Mouse (Mus musculus): Measurements from ENCODE around the gene B4galt4. TPM values are rescaled to one million over a fixed set of nuclear protein-coding genes. Genes with fewer than 3 reads are reported as not detected.

B4galt4 gene
- polyA plus RNA-seq, 1 experiment from 2014 or later: 35.6 TPM

DNA sequence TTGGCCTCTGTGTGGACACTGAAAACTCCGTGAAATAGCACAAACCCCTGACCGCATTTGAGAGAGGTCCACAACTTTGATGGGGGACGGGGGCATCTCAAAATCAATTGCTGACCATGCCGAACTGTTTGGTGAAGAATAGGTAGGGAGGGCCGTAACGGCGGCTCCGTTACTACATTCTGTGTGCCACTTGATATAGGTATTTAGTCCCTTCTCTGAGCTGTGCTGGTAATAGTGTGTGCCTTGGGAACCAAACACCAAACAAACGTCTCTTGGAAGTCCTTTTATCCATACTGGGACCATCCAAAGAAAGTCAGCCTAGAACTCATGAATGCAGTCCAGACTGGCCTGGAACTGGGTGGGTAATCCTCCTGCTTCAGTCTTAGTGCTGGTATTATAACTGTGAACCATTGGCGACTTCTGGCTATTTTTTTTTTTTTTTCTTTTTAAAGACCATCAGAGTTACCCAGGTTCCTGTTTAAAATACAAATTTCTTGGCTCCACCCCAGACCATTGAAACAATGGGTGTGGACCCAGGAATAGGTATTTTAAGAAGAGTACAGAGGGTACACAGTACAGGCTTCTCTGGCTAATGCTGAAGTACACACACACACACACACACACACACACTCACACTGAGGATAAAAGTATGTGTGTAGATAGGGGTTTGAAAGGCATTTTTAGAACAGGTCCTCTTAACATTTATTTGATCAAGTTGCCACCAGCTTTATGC lies 2.0 kb downstream of the B4galt4 start:
- peaks cover 5% of the 10 kb centered on the region; the same call in 1 of the 2 replicates for H3K4me1 ChIP-seq (ENCODE audit: control insufficient read depth, insufficient read depth, low read length)
- ATAC-seq: no peak
- H3K36me3 ChIP-seq (ENCODE audit: control insufficient read depth, insufficient read depth, low read length): no peaks in the 10 kb centered on the region; the same call in 1 of the 2 replicates
- H3K27me3 ChIP-seq (ENCODE audit: control insufficient read depth, insufficient read depth, low read depth, low read length): no peaks in the 10 kb centered on the region; the same call in 1 of the 2 replicates
- H3K9me3 ChIP-seq (replicated peaks; ENCODE audit: control insufficient read depth, low read length, poor library complexity, severe bottlenecking): no peaks in the 10 kb centered on the region
- H3K9ac ChIP-seq (ENCODE audit: low read depth, low read length): no peak overlapping the region
- H3K27ac ChIP-seq (ENCODE audit: low read length): no peak overlapping the region
- no peak overlapping the region for H3K4me3 ChIP-seq (ENCODE audit: low read depth, low read length)
- H3K4me2 ChIP-seq (ENCODE audit: low read length): no peak overlapping the region
- 89% methylated on average over 10 of the region's 10 CpGs for WGBS

DNA sequence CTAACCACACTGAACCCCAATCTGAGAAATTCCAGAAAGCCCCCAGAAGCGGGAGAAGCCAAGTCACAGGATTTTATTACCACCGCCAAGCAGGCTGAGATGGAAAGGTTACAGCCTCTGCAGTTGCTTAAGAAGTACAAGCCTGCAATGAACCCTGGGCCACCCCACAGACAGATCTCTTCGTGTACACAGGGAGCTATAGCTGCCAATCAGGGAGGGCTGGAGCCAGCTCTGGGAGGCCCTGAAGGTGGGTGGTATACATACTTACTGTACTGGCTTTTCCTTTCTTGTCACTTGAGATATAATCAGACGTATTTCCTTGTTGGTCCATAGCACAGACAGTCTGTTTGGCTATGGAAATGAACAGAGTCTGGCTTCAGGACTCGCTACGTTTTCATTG lies 8.7 kb downstream of the B4galt4 start:
- WGBS: 89% methylated on average over 6 of the region's 6 CpGs
- no peaks in the 10 kb centered on the region for H3K9me3 ChIP-seq (replicated peaks; ENCODE audit: control insufficient read depth, low read length, poor library complexity, severe bottlenecking)

DNA sequence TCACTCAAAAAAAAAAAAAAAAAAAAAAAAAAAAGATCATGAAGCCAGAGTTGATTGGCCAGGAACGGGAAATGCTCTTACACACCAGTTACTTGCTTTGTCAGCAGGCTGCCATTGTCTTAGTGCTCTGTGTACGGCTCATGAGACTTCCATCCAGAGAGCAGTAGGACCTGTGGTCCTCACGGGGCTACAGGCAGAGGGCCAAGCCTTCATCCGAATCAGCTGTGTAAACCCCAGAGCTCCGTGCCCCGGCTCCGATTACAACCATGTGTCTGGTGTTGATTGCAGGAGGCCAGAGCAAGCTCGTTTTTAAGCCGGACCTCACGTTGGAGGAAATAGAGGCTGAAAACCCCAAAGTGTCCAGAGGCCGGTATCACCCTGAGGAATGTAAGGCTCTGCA lies 11.6 kb downstream of the B4galt4 start:
- Histone ChIP-seq H3K9me3 (replicated peaks; ENCODE audit: control insufficient read depth, low read length, poor library complexity, severe bottlenecking) (no peaks in the 10 kb centered on the region), H3K4me2 (ENCODE audit: low read length) (no peak overlapping the region), H3K4me3 (ENCODE audit: low read depth, low read length) (no peak overlapping the region), H3K4me1 (ENCODE audit: control insufficient read depth, insufficient read depth, low read length) (no peaks in the 10 kb centered on the region), H3K27me3 (ENCODE audit: control insufficient read depth, insufficient read depth, low read depth, low read length) (no peaks in the 10 kb centered on the region), H3K36me3 (ENCODE audit: control insufficient read depth, insufficient read depth, low read length) (peaks cover 15% of the 10 kb centered on the region), H3K27ac (ENCODE audit: low read length) (no peak overlapping the region), H3K9ac (ENCODE audit: low read depth, low read length) (no peak overlapping the region)
- 71% methylated on average over 11 of the region's 11 CpGs for WGBS
- no peak for ATAC-seq

More for the DNA sequence above, 8.7 kb downstream of the B4galt4 start:
- no peak for ATAC-seq
- no peak overlapping the region for H3K9ac ChIP-seq (ENCODE audit: low read depth, low read length)
- H3K27ac ChIP-seq (ENCODE audit: low read length): no peak overlapping the region
- H3K4me3 ChIP-seq (ENCODE audit: low read depth, low read length): no peak overlapping the region
- no peaks in the 10 kb centered on the region for H3K4me1 ChIP-seq (ENCODE audit: control insufficient read depth, insufficient read depth, low read length)
- H3K36me3 ChIP-seq (ENCODE audit: control insufficient read depth, insufficient read depth, low read length): peaks cover 4% of the 10 kb centered on the region; the same call in 1 of the 2 replicates
- H3K4me2 ChIP-seq (ENCODE audit: low read length): no peak overlapping the region
- H3K27me3 ChIP-seq (ENCODE audit: control insufficient read depth, insufficient read depth, low read depth, low read length): no peaks in the 10 kb centered on the region

DNA sequence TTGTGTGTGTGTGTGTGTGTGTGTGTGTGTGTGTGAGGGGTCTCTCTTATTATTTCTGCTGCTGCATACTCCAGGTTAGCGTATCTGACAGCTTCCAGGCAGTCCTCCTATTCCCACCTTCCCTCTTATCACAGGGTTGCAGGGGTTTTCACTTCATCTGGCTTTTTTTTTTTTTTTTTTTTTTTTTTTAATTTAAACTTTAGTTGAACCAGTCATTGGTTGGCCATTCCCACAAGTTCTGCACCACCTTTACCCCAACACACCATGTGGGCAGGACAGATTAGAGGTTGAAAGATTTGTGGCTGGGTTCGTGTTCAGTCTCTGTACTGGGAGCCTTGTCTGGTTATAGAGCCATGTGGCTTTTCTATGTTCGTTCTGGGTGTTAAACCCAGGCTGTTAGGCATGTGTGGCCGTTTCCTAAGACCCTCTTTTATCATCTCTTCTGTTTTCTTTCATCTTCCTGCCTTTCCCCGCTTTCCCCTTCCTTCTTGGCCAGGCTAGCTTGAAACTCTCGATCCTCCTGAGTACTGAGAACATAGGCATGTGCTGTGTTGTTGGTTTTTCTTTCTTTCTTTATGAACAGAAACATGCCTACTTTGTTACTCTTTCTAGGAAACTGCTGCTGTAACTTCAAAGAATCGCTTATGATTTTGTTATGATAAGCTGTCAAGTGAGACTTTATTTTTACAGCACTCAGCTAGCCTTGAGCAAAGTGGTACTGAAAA lies 13.6 kb downstream of the B4galt4 start:
- no peak for ATAC-seq
- H3K27me3 ChIP-seq (ENCODE audit: control insufficient read depth, insufficient read depth, low read depth, low read length): no peaks in the 10 kb centered on the region
- peaks cover 19% of the 10 kb centered on the region for H3K36me3 ChIP-seq (ENCODE audit: control insufficient read depth, insufficient read depth, low read length)
- no peak overlapping the region for H3K4me2 ChIP-seq (ENCODE audit: low read length)
- no peak overlapping the region for H3K9ac ChIP-seq (ENCODE audit: low read depth, low read length)
- no peak overlapping the region for H3K27ac ChIP-seq (ENCODE audit: low read length)
- H3K9me3 ChIP-seq (replicated peaks; ENCODE audit: control insufficient read depth, low read length, poor library complexity, severe bottlenecking): no peaks in the 10 kb centered on the region
- no peak overlapping the region for H3K4me3 ChIP-seq (ENCODE audit: low read depth, low read length)
- no peaks in the 10 kb centered on the region for H3K4me1 ChIP-seq (ENCODE audit: control insufficient read depth, insufficient read depth, low read length)
- 72% methylated on average over 7 of the region's 7 CpGs for WGBS

GRCm38 (mm10) chr16:38756177-38756503 lies 14.1 kb downstream of the B4galt4 start:
- no peak overlapping the region for H3K27ac ChIP-seq (ENCODE audit: low read length)
- no peak overlapping the region for H3K4me2 ChIP-seq (ENCODE audit: low read length)
- H3K27me3 ChIP-seq (ENCODE audit: control insufficient read depth, insufficient read depth, low read depth, low read length): no peaks in the 10 kb centered on the region
- peaks cover 19% of the 10 kb centered on the region for H3K36me3 ChIP-seq (ENCODE audit: control insufficient read depth, insufficient read depth, low read length)
- 42% methylated on average over 5 of the region's 5 CpGs for WGBS
- H3K9me3 ChIP-seq (replicated peaks; ENCODE audit: control insufficient read depth, low read length, poor library complexity, severe bottlenecking): no peaks in the 10 kb centered on the region
- H3K9ac ChIP-seq (ENCODE audit: low read depth, low read length): no peak overlapping the region
- ATAC-seq: no peak
- no peak overlapping the region for H3K4me3 ChIP-seq (ENCODE audit: low read depth, low read length)
- H3K4me1 ChIP-seq (ENCODE audit: control insufficient read depth, insufficient read depth, low read length): no peaks in the 10 kb centered on the region

DNA sequence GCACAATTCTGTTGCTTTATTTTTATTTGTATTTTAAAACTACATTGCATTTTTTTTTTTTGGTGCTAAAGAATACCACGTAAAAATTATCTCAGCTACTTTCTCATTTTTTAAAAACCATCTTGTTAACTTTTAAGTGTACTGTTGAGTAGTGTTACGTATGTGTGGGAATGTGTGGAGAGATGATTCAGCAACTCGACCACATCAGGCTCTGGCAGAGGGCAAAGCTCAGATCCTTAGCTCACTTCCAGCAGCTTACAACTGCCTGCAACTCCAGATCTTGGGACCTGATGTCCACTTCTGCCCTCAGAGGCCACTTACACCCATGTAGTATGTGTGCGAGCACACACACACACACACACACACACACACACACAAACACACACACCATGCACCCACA lies 14.5 kb downstream of the B4galt4 start:
- Histone ChIP-seq H3K4me1 (ENCODE audit: control insufficient read depth, insufficient read depth, low read length) (no peaks in the 10 kb centered on the region), H3K27ac (ENCODE audit: low read length) (no peak overlapping the region)
- no peak for ATAC-seq

GRCm38 (mm10) chr16:38757626-38758025 lies 15.6 kb downstream of the B4galt4 start:
- Histone ChIP-seq H3K9ac (ENCODE audit: low read depth, low read length) (no peak overlapping the region), H3K36me3 (ENCODE audit: control insufficient read depth, insufficient read depth, low read length) (peaks cover 19% of the 10 kb centered on the region), H3K9me3 (replicated peaks; ENCODE audit: control insufficient read depth, low read length, poor library complexity, severe bottlenecking) (no peaks in the 10 kb centered on the region), H3K4me1 (ENCODE audit: control insufficient read depth, insufficient read depth, low read length) (no peaks in the 10 kb centered on the region), H3K4me3 (ENCODE audit: low read depth, low read length) (no peak overlapping the region), H3K4me2 (ENCODE audit: low read length) (no peak overlapping the region), H3K27ac (ENCODE audit: low read length) (no peak overlapping the region), H3K27me3 (ENCODE audit: control insufficient read depth, insufficient read depth, low read depth, low read length) (no peaks in the 10 kb centered on the region)
- no peak for ATAC-seq
- 94% methylated on average over 19 of the region's 19 CpGs for WGBS

More for the DNA sequence above, 14.5 kb downstream of the B4galt4 start:
- H3K4me2 ChIP-seq (ENCODE audit: low read length): no peak overlapping the region
- H3K4me3 ChIP-seq (ENCODE audit: low read depth, low read length): no peak overlapping the region
- H3K27me3 ChIP-seq (ENCODE audit: control insufficient read depth, insufficient read depth, low read depth, low read length): no peaks in the 10 kb centered on the region
- WGBS: 84% methylated on average over 4 of the region's 4 CpGs
- peaks cover 19% of the 10 kb centered on the region for H3K36me3 ChIP-seq (ENCODE audit: control insufficient read depth, insufficient read depth, low read length)
- no peaks in the 10 kb centered on the region for H3K9me3 ChIP-seq (replicated peaks; ENCODE audit: control insufficient read depth, low read length, poor library complexity, severe bottlenecking)
- H3K9ac ChIP-seq (ENCODE audit: low read depth, low read length): no peak overlapping the region

GRCm38 (mm10) chr16:38758104-38758861 lies 16.2 kb downstream of the B4galt4 start:
- no peak for ATAC-seq
- H3K27ac ChIP-seq (ENCODE audit: low read length): no peak overlapping the region
- H3K36me3 ChIP-seq (ENCODE audit: control insufficient read depth, insufficient read depth, low read length): peaks cover 19% of the 10 kb centered on the region
- H3K4me2 ChIP-seq (ENCODE audit: low read length): no peak overlapping the region
- no peak overlapping the region for H3K4me3 ChIP-seq (ENCODE audit: low read depth, low read length)
- no peaks in the 10 kb centered on the region for H3K9me3 ChIP-seq (replicated peaks; ENCODE audit: control insufficient read depth, low read length, poor library complexity, severe bottlenecking)
- H3K27me3 ChIP-seq (ENCODE audit: control insufficient read depth, insufficient read depth, low read depth, low read length): no peaks in the 10 kb centered on the region
- H3K9ac ChIP-seq (ENCODE audit: low read depth, low read length): no peak overlapping the region
- no peaks in the 10 kb centered on the region for H3K4me1 ChIP-seq (ENCODE audit: control insufficient read depth, insufficient read depth, low read length)
- 85% methylated on average over 12 of the region's 12 CpGs for WGBS

GRCm38 (mm10) chr16:38760239-38760638 lies 18.2 kb downstream of the B4galt4 start:
- H3K4me2 ChIP-seq (ENCODE audit: low read length): no peak overlapping the region
- H3K4me3 ChIP-seq (ENCODE audit: low read depth, low read length): no peak overlapping the region
- no peak for ATAC-seq
- no peaks in the 10 kb centered on the region for H3K27me3 ChIP-seq (ENCODE audit: control insufficient read depth, insufficient read depth, low read depth, low read length)
- H3K4me1 ChIP-seq (ENCODE audit: control insufficient read depth, insufficient read depth, low read length): no peaks in the 10 kb centered on the region
- no peaks in the 10 kb centered on the region for H3K9me3 ChIP-seq (replicated peaks; ENCODE audit: control insufficient read depth, low read length, poor library complexity, severe bottlenecking)
- peaks cover 15% of the 10 kb centered on the region for H3K36me3 ChIP-seq (ENCODE audit: control insufficient read depth, insufficient read depth, low read length)
- 97% methylated on average over 5 of the region's 5 CpGs for WGBS
- H3K9ac ChIP-seq (ENCODE audit: low read depth, low read length): no peak overlapping the region
- no peak overlapping the region for H3K27ac ChIP-seq (ENCODE audit: low read length)
